Mouse (Mus musculus) hindbrain, postnatal 0 days (tissue): ENCODE measurements around the gene Ctnnbl1. TPM values are rescaled to one million over a fixed set of nuclear protein-coding genes. Genes with fewer than 3 reads are reported as not detected.
A peak's percentile ranks its signal among the peaks of the same experiment; 100 is the strongest.

Experiments
- ATAC-seq: fragments of 200-750 bp; cut with Nextera tagmentation; 2 replicates; pipeline ENCODE4 v1.8.0; 2017; ENCODE audit warnings: mild to moderate bottlenecking, moderate TSS enrichment, moderate library complexity
- DNase-seq: peaks from one replicate; pipeline ENCODE4 v3.0.0-alpha.2; 2015; ENCODE audit warnings: low spot score
- H3K27ac ChIP-seq: fragments of 300-500 bp; sonication (generic); 2 replicates; pipeline ENCODE4 v1.5.1; 2014; ENCODE audit warnings: mild to moderate bottlenecking
- H3K27me3 ChIP-seq: fragments of 300-500 bp; sonication (generic); 2 replicates; pipeline ENCODE4 v1.6.1; 2014; ENCODE audit warnings: low read length, mixed read lengths; ENCODE audit not compliant: insufficient read depth
- H3K36me3 ChIP-seq: fragments of 300-500 bp; sonication (generic); 2 replicates; pipeline ENCODE4 v1.6.1; 2014; ENCODE audit warnings: low read length, mixed read lengths; ENCODE audit not compliant: insufficient read depth
- H3K4me1 ChIP-seq: fragments of 300-500 bp; sonication (generic); 2 replicates; pipeline ENCODE4 v1.6.1; 2014; ENCODE audit warnings: antibody characterized with exemption, low read length, mixed read lengths; ENCODE audit not compliant: insufficient read depth
- H3K4me2 ChIP-seq: fragments of 300-500 bp; sonication (generic); 2 replicates; pipeline ENCODE4 v1.6.1; 2014; ENCODE audit warnings: low read depth, mild to moderate bottlenecking, low read length, moderate library complexity, mixed read lengths
- H3K4me3 ChIP-seq: fragments of 300-500 bp; sonication (generic); 2 replicates; pipeline ENCODE4 v1.5.1; 2014; ENCODE audit warnings: low read length
- H3K9ac ChIP-seq: fragments of 300-500 bp; sonication (generic); replicated peaks from 2 replicates; pipeline ENCODE4 v1.6.1; 2014; ENCODE audit warnings: mild to moderate bottlenecking, low read length, moderate library complexity, mixed read lengths
- H3K9me3 ChIP-seq: fragments of 300-500 bp; sonication (generic); 2 replicates; pipeline ENCODE4 v1.6.1; 2016; ENCODE audit warnings: low read length, mixed read lengths
- CTCF ChIP-seq: IDR thresholded peaks from 2 replicates; pipeline ENCODE4 v1.5.1; 2016; ENCODE audit warnings: antibody characterized with exemption, control low read depth, low read depth
- WGBS: fragments of 180-500 bp; shearing (Covaris S2); extraction: QIAGEN DNeasy Blood & Tissue Kit; methylation state at CpG from one replicate; pipeline ENCODE4 v1.1.7; 2014; 5-methylcytosine and 5-hydroxymethylcytosine counted together
- polyA plus RNA-seq: library from polyadenylated mRNA; unstranded; fragments of >200 nt; fragmentation: Nextera tagmentation; extraction: Ambion mirVana; gene quantifications from 2 replicates; pipeline ENCODE4 v1.2.1, GENCODE M21; 2015
- total RNA-seq: library from RNA; depleted of rRNA; stranded (reverse); fragments of >200 nt; gene quantifications from 2 replicates; pipeline ENCODE4 v1.2.3, GENCODE M21; 2014

The Ctnnbl1 gene
- total and polyA plus RNA-seq, 2 experiments from 2014 or later, result 30.3 to 45.4 TPM

DNA sequence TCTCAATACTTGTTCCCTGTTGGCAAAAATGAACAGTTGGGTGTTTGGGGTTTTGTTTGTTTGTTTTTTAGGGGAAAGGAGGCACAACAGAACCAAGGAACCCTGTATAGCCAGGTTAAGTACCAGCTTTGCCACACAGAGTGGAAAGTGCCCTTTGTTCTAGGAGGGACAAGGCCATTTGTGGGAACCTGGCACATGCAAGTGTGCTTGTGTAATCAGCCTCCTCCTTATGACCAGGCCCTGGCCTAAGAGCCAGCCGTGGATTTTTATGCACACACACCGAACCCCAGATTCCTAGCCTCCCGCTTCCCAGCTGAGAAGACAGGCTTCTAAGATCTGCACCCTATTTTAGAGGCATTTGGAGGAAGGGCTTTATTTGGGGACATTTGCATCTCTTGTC, 140.2 kb downstream of the Ctnnbl1 start:
- no peak overlapping the region for H3K27ac ChIP-seq
- no peak for TF ChIP-seq CTCF
- no peaks in the 10 kb centered on the region for H3K9me3 ChIP-seq
- ATAC-seq (no peak), DNase-seq (no peak)
- H3K4me2 ChIP-seq, result no peak overlapping the region
- no peaks in the 10 kb centered on the region for H3K36me3 ChIP-seq
- peaks cover 9% of the 10 kb centered on the region; the same call in 1 of the 2 replicates for H3K4me1 ChIP-seq
- H3K4me3 ChIP-seq, result no peak overlapping the region
- H3K27me3 ChIP-seq, result no peaks in the 10 kb centered on the region
- WGBS, result 93% methylated on average over 3 of the region's 3 CpGs
- H3K9ac ChIP-seq, result no peak overlapping the region

DNA sequence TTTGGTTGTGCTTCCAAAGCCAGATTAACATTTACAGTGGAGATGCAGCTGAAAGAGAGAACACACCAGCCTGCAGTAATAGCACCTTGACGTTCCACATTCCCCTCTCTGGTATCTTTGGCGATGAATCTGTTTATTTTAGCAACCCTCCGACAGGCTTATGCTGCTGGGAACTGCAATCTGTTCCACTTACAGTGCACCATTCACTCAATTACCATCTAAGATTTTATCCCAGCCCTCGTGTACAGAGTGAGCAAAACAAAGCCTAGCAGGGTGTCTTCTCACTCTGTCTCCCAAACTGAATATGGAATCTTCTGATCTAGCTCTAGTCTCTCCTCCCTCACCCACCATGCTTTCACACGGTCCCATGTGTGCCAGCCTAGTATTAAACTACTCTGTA, 140.8 kb downstream of the Ctnnbl1 start:
- H3K4me2 ChIP-seq, result no peak overlapping the region
- no peak overlapping the region for H3K27ac ChIP-seq
- no peaks in the 10 kb centered on the region for H3K9me3 ChIP-seq
- TF ChIP-seq CTCF, result no peak
- H3K27me3 ChIP-seq, result no peaks in the 10 kb centered on the region
- ATAC-seq (no peak), DNase-seq (no peak)
- no peak overlapping the region for H3K4me3 ChIP-seq
- H3K4me1 ChIP-seq, result peaks cover 7% of the 10 kb centered on the region; the same call in 1 of the 2 replicates
- 54% methylated on average over 5 of the region's 5 CpGs for WGBS
- no peak overlapping the region for H3K9ac ChIP-seq
- H3K36me3 ChIP-seq, result no peaks in the 10 kb centered on the region

DNA sequence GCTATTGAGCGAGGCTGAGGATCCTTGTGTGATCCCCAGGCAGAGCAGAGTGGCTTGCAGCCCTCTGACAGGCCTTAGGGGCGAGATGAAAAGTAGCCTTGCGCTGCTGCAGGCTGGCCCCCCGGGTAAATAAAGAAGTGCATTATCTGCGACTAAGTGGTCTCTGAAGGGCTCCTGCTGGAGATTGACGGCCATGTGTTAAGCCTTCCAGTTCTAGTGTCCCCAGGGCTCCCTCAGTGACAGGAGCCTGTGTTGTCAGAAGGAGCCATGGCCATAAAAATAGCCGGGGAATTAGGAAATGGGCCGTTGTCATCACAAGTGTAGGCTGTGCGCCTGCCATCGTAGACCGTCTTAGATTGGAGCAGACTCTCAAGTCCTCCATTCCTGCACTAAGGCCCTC, 144.7 kb downstream of the Ctnnbl1 start:
- TF ChIP-seq CTCF, result no peak
- H3K9ac ChIP-seq, result no peak overlapping the region
- WGBS, result 37% methylated on average over 11 of the region's 11 CpGs
- ATAC-seq (no peak), DNase-seq (no peak)
- no peak overlapping the region for H3K4me3 ChIP-seq
- H3K36me3 ChIP-seq, result peaks cover 12% of the 10 kb centered on the region; the same call in 1 of the 2 replicates
- H3K27me3 ChIP-seq, result no peaks in the 10 kb centered on the region
- no peak overlapping the region for H3K4me2 ChIP-seq
- peaks cover 5% of the 10 kb centered on the region; the same call in 1 of the 2 replicates for H3K4me1 ChIP-seq
- H3K9me3 ChIP-seq, result no peaks in the 10 kb centered on the region
- H3K27ac ChIP-seq, result no peak overlapping the region

DNA sequence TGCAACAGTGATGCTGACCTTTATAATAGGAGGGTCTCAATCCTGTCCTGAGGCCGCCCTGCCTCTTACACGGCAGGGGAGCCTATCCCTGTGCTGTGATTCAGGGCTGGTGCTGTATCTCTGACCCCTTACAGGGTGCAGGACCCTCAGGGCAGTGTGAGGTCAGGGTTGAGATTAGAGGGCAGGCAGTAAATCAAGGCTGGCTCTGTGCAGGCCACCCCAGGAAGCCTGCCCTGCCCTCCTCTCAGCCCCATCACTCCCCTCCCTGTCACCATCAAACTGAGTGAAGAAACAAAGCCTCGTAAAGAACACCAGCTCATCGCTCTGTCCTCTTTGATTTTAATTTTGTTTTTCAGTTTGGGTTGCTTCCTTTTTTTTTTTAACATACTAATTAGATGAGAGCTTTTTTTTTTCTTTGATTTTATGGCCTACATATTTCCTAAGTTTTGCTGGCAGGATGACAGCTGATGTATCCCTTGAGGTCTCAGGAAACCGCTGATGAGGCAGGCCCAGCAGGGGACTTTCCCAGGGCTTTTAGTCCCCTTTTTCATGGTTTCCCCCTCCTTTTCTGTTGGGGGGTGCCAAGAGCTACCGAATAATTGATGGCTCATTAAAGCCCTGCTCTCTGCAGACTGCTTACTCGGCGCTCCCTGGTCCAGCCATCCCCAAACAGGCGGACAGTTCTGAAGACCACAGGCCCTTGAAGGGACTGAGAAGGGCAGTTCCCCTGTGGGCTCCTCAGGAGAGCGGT, 150.2 kb downstream of the Ctnnbl1 start:
- DNase-seq (peak; percentile 57), ATAC-seq (no peak)
- Histone ChIP-seq H3K4me2 (no peak overlapping the region), H3K9me3 (no peaks in the 10 kb centered on the region), H3K27me3 (no peaks in the 10 kb centered on the region), H3K27ac (peak overlapping the region; percentile 41; the same call in 1 of the 2 replicates), H3K36me3 (peaks cover 12% of the 10 kb centered on the region; the same call in 1 of the 2 replicates), H3K9ac (no peak overlapping the region), H3K4me3 (no peak overlapping the region), H3K4me1 (peaks cover 7% of the 10 kb centered on the region)
- WGBS, result 34% methylated on average over 10 of the region's 10 CpGs
- TF ChIP-seq CTCF, result no peak

DNA sequence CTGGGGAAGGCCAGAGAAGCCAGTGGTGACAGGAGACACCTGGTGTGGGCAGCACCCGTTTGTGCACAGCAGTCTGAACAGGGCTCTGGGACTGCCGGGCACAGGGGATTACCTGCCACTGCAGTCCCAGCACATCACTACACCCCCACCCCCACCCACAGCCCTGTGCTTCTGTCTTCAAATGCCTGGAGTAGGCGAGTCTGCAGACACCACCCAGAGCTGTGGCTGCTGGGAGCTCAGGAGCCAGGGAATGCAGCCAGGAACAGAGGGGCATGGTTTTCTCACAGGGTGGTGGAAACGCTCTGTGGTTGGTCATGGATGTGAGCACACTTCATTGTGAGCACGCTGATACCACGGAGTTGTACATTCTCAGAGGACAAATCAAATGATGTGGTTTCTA, 154.0 kb downstream of the Ctnnbl1 start:
- H3K27ac ChIP-seq, result no peak overlapping the region
- no peaks in the 10 kb centered on the region for H3K9me3 ChIP-seq
- no peak overlapping the region for H3K4me2 ChIP-seq
- DNase-seq (no peak), ATAC-seq (no peak)
- whole genome bisulfite sequencing, result 57% methylated on average over 6 of the region's 6 CpGs
- TF ChIP-seq CTCF, result no peak
- H3K27me3 ChIP-seq, result no peaks in the 10 kb centered on the region
- H3K9ac ChIP-seq, result no peak overlapping the region
- H3K36me3 ChIP-seq, result no peaks in the 10 kb centered on the region
- no peak overlapping the region for H3K4me3 ChIP-seq
- peaks cover 7% of the 10 kb centered on the region for H3K4me1 ChIP-seq

DNA sequence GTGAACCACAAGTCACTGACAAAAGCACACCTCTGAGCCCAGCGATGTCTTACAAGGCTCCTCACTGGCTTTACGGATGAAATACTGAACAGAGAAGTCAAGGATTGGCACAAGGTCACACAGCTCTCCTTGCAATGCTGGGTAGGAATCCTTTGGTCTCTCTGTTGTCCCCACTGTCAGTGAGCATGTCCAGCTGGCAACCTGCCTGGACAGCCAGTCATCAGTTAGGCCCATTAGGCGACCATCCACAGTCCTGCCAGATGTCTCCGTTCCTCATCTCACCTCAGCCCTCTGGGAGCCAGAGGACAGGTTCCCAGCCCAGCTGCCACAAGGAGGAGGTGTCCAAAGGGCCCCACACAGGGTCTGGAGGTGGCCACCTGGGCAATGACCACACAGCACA, 159.9 kb downstream of the Ctnnbl1 start:
- ATAC-seq, result no peak
- H3K27me3 ChIP-seq, result no peaks in the 10 kb centered on the region

DNA sequence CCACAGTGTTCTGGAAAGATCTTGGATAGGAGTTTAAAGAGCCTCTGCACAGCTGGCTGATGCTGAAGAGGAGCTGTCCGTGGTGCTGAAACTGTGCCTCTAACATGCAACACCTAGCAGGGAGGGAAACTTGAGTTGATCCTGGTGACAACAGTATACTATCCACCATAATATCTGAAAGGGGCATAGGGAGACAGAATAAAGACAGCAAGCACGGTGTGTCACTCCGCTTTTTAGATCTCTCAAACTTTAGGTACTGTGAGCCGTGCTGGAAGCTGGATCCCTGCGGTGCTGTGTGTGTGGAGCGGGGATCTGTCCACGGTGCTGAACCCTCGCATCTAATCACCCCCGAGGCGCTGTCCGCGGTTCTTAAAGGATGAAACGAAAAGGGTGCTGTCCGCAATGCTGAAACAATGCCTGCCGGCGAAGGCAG, 176.0 kb downstream of the Ctnnbl1 start:
- Histone ChIP-seq H3K36me3 (no peaks in the 10 kb centered on the region), H3K4me2 (peak overlapping the region; percentile 74), H3K9ac (no peak overlapping the region), H3K27me3 (0 out of 2 replicates have a peak, but pooled peaks cover 7% of the 10 kb centered on the region), H3K9me3 (no peaks in the 10 kb centered on the region), H3K4me1 (no peaks in the 10 kb centered on the region; the same call in 1 of the 2 replicates), H3K27ac (no peak overlapping the region), H3K4me3 (peak overlapping the region; percentile 5; the same call in 1 of the 2 replicates)
- 0 out of 2 replicates have a peak, but pooled peaks have one; percentile 11 for ATAC-seq
- peak; percentile 82 for DNase-seq
- WGBS, result under 1% methylated on average over 16 of the region's 16 CpGs
- TF ChIP-seq CTCF, result no peak

More for the DNA sequence above, 159.9 kb downstream of the Ctnnbl1 start:
- no peaks in the 10 kb centered on the region for H3K36me3 ChIP-seq
- no peak overlapping the region for H3K4me3 ChIP-seq
- H3K9me3 ChIP-seq, result no peaks in the 10 kb centered on the region
- WGBS, result 54% methylated on average over 4 of the region's 4 CpGs
- no peak for DNase-seq
- no peak overlapping the region for H3K9ac ChIP-seq
- H3K4me2 ChIP-seq, result no peak overlapping the region
- no peak for TF ChIP-seq CTCF
- no peak overlapping the region for H3K27ac ChIP-seq
- H3K4me1 ChIP-seq, result no peaks in the 10 kb centered on the region
